Mouse (Mus musculus) kidney, adult 2 months (tissue): ENCODE data around the gene Mgat3. TPM values are rescaled to one million over a fixed set of nuclear protein-coding genes. Genes with fewer than 3 reads are reported as not detected.

Experiments used
- DNase-seq: peaks from one replicate; pipeline ENCODE4 v3.0.0; 2021
- H3K27ac ChIP-seq: fragments of 200-500 bp; 2 replicates; pipeline ENCODE4 v1.5.1; 2012; ENCODE audit warnings: low read depth, low read length, control low read depth, inconsistent platforms; ENCODE audit not compliant: insufficient read depth
- H3K27me3 ChIP-seq: fragments of 200-500 bp; replicated peaks from 2 replicates; pipeline ENCODE4 v1.6.1; 2012; ENCODE audit warnings: mild to moderate bottlenecking, moderate library complexity, low read length, inconsistent platforms; ENCODE audit not compliant: control insufficient read depth, insufficient read depth
- H3K36me3 ChIP-seq: fragments of 200-500 bp; 2 replicates; pipeline ENCODE4 v1.6.1; 2012; ENCODE audit warnings: mild to moderate bottlenecking, moderate library complexity, low read length, inconsistent platforms; ENCODE audit not compliant: control insufficient read depth, insufficient read depth
- H3K4me1 ChIP-seq: fragments of 200-500 bp; 2 replicates; pipeline ENCODE4 v1.6.1; 2011; ENCODE audit warnings: low read length; ENCODE audit not compliant: control insufficient read depth, insufficient read depth
- H3K4me3 ChIP-seq: fragments of 200-500 bp; 2 replicates; pipeline ENCODE4 v1.5.1; 2011; ENCODE audit warnings: mild to moderate bottlenecking, low read depth, low read length, control low read depth; ENCODE audit not compliant: insufficient read depth
- CTCF ChIP-seq: fragments of 200-500 bp; conservative IDR thresholded peaks from 2 replicates; pipeline ENCODE4 v1.5.1; 2011; ENCODE audit warnings: low read depth, mild to moderate bottlenecking, control low read depth, low read length, moderate library complexity, mixed read lengths; ENCODE audit not compliant: insufficient read depth, insufficient read length
- POLR2A ChIP-seq: fragments of 200-500 bp; IDR thresholded peaks from one replicate; pipeline ENCODE4 v1.6.1; 2011; ENCODE audit warnings: low read depth, low read length, control low read depth
- WGBS: fragments of 180-500 bp; shearing (Covaris S2); methylation state at CpG from one replicate; pipeline ENCODE4 v1.1.7; 2018; 5-methylcytosine and 5-hydroxymethylcytosine counted together
- polyA plus RNA-seq: library from polyadenylated mRNA; depleted of rRNA; stranded (reverse); fragments of >200 nt; gene quantifications from 2 replicates; pipeline ENCODE4 v1.2.3, GENCODE M21; 2012; rRNA removed

The Mgat3 gene
- polyA plus RNA-seq, 1 experiment, result 70.5 TPM

GRCm38 (mm10) chr15:80258240-80259170 is 85.0 kb downstream of the Mgat3 start:
- Histone ChIP-seq H3K36me3 (peaks cover 17% of the 10 kb centered on the region), H3K4me1 (peaks cover 19% of the 10 kb centered on the region; the same call in 1 of the 2 replicates), H3K27me3 (no peaks in the 10 kb centered on the region), H3K27ac (no peak overlapping the region), H3K4me3 (no peak overlapping the region)
- WGBS, result 58% methylated on average over 11 of the region's 11 CpGs
- no peak for TF ChIP-seq CTCF
- no peak for TF ChIP-seq POLR2A
- no peak for DNase-seq

- Histone ChIP-seq H3K27me3 (no peaks in the 10 kb centered on the region), H3K36me3 (peaks cover 17% of the 10 kb centered on the region), H3K4me1 (peaks cover 23% of the 10 kb centered on the region; the same call in 1 of the 2 replicates), H3K4me3 (no peak overlapping the region), H3K27ac (no peak overlapping the region)
- no peak for TF ChIP-seq POLR2A
- no peak for TF ChIP-seq CTCF
- 64% methylated on average over 8 of the region's 8 CpGs for WGBS
- DNase-seq, result no peak
These were observed 86.0 kb downstream of the Mgat3 start for GRCm38 (mm10) chr15:80259406-80260045.

- Histone ChIP-seq H3K27ac (no peak overlapping the region), H3K4me3 (no peak overlapping the region), H3K4me1 (peaks cover 25% of the 10 kb centered on the region; the same call in 1 of the 2 replicates), H3K27me3 (no peaks in the 10 kb centered on the region), H3K36me3 (peaks cover 17% of the 10 kb centered on the region)
- WGBS, result 11% methylated on average over 3 of the region's 3 CpGs
- TF ChIP-seq CTCF (peak; percentile 98), POLR2A (no peak)
- peak; percentile 83 for DNase-seq
These were observed 87.2 kb downstream of the Mgat3 start for GRCm38 (mm10) chr15:80260677-80261076.

GRCm38 (mm10) chr15:80261100-80261499 is 87.6 kb downstream of the Mgat3 start:
- Histone ChIP-seq H3K36me3 (peaks cover 17% of the 10 kb centered on the region), H3K27ac (no peak overlapping the region), H3K4me3 (no peak overlapping the region), H3K27me3 (no peaks in the 10 kb centered on the region), H3K4me1 (peaks cover 25% of the 10 kb centered on the region; the same call in 1 of the 2 replicates)
- DNase-seq, result no peak
- WGBS, result 74% methylated on average over 7 of the region's 7 CpGs
- TF ChIP-seq CTCF (no peak), POLR2A (no peak)

- H3K36me3 ChIP-seq, result no peaks in the 10 kb centered on the region
- TF ChIP-seq CTCF, result no peak
- peak; percentile 32 for TF ChIP-seq POLR2A
These were observed 90.4 kb downstream of the Mgat3 start, which contains the start of gene Rps19bp1 for GRCm38 (mm10) chr15:80263610-80264575. TSS of gene Rps19bp1 (minus strand) at chr15:80264315.

More at GRCm38 (mm10) chr15:80263610-80264575, 90.4 kb downstream of the Mgat3 start, which contains the start of gene Rps19bp1:
- peak; percentile 93 for DNase-seq
- Histone ChIP-seq H3K27ac (peak within 1 kb of the TSS; percentile 75), H3K4me1 (peaks cover 11% of the 10 kb centered on the region; the same call in 1 of the 2 replicates), H3K27me3 (no peaks in the 10 kb centered on the region), H3K4me3 (peak within 1 kb of the TSS; percentile 85)
- under 1% methylated on average over 66 of the region's 66 CpGs for WGBS

Other genes starting within 250 kb of the Mgat3 start
- 41.3 and 44.1 TPM in 2 replicates for gene Cbx7, start 202.6 kb upstream of the Mgat3 start, polyA plus RNA-seq
- 32.2 and 33.4 TPM in 2 replicates for gene Pdgfb, start 158.7 kb upstream of the Mgat3 start, polyA plus RNA-seq
- 94.8 and 106 TPM in 2 replicates for gene Syngr1, start 82.4 kb upstream of the Mgat3 start, polyA plus RNA-seq
- gene Rpl3, start 81.9 kb upstream of the Mgat3 start, polyA plus RNA-seq, result 511 and 689 TPM in 2 replicates
- 26.7 and 28.5 TPM in 2 replicates for gene Tab1, start 40.6 kb upstream of the Mgat3 start, polyA plus RNA-seq
- 16.3 and 16.9 TPM in 2 replicates for gene Mief1, start 60.3 kb downstream of the Mgat3 start, polyA plus RNA-seq
- gene AC140267.1, start 62.1 kb downstream of the Mgat3 start, polyA plus RNA-seq, result not detected in 2 replicates
- 92.3 and 126 TPM in 2 replicates for gene Atf4, start 81.5 kb downstream of the Mgat3 start, polyA plus RNA-seq
- gene Rps19bp1, start 90.6 kb downstream of the Mgat3 start, polyA plus RNA-seq, result 25.8 and 29.9 TPM in 2 replicates
- gene Cacna1i, start 113.5 kb downstream of the Mgat3 start, polyA plus RNA-seq, result 0.16 and 0.89 TPM in 2 replicates